Mouse (Mus musculus) lung, embryonic 14.5 days (tissue): ENCODE results near the gene Zfp961. TPM values are rescaled to one million over a fixed set of nuclear protein-coding genes. Genes with fewer than 3 reads are reported as not detected.

Experiments
- ATAC-seq: fragments of 200-750 bp; cut with Nextera tagmentation; 2 replicates; pipeline ENCODE4 v1.8.0; 2017; ENCODE audit warnings: mild to moderate bottlenecking, moderate TSS enrichment, moderate library complexity; ENCODE audit not compliant: insufficient read depth
- DNase-seq: peaks from one replicate; pipeline ENCODE4 v3.0.0-alpha.2; 2015
- H3K27ac ChIP-seq: fragments of 300-500 bp; sonication (generic); 2 replicates; pipeline ENCODE4 v1.5.1; 2014; ENCODE audit warnings: low read depth, mild to moderate bottlenecking, moderate library complexity
- H3K27me3 ChIP-seq: fragments of 300-500 bp; sonication (generic); 2 replicates; pipeline ENCODE4 v1.6.1; 2014; ENCODE audit warnings: low read length, control low read depth; ENCODE audit not compliant: insufficient read depth
- H3K36me3 ChIP-seq: fragments of 300-500 bp; sonication (generic); 2 replicates; pipeline ENCODE4 v1.6.1; 2014; ENCODE audit warnings: control low read depth; ENCODE audit not compliant: insufficient read depth
- H3K4me1 ChIP-seq: fragments of 300-500 bp; sonication (generic); 2 replicates; pipeline ENCODE4 v1.6.1; 2014; ENCODE audit warnings: antibody characterized with exemption, control low read depth; ENCODE audit not compliant: insufficient read depth
- H3K4me2 ChIP-seq: fragments of 300-500 bp; sonication (generic); 2 replicates; pipeline ENCODE4 v1.6.1; 2014; ENCODE audit warnings: mild to moderate bottlenecking
- H3K4me3 ChIP-seq: fragments of 300-500 bp; sonication (generic); 2 replicates; pipeline ENCODE4 v1.5.1; 2014; ENCODE audit warnings: low read depth, low read length
- H3K9ac ChIP-seq: fragments of 300-500 bp; sonication (generic); 2 replicates; pipeline ENCODE4 v1.6.1; 2014
- H3K9me3 ChIP-seq: fragments of 300-500 bp; sonication (generic); 2 replicates; pipeline ENCODE4 v1.6.1; 2016; ENCODE audit warnings: low read depth, low read length, control low read depth
- CTCF ChIP-seq: IDR thresholded peaks from 2 replicates; pipeline ENCODE4 v1.5.1; 2016; ENCODE audit warnings: antibody characterized with exemption, low read depth
- WGBS: fragments of 180-500 bp; shearing (Covaris S2); extraction: QIAGEN DNeasy Blood & Tissue Kit; methylation state at CpG from one replicate; pipeline ENCODE4 v1.1.7; 2014; 5-methylcytosine and 5-hydroxymethylcytosine counted together
- polyA plus RNA-seq: library from polyadenylated mRNA; unstranded; fragments of >200 nt; fragmentation: Nextera tagmentation; extraction: Ambion mirVana; gene quantifications from 2 replicates; pipeline ENCODE4 v1.2.1, GENCODE M21; 2014

Zfp961 gene
- polyA plus RNA-seq, 1 experiment from 2014 or later = 25.7 TPM

- Histone ChIP-seq H3K36me3 (no peaks in the 10 kb centered on the region), H3K4me2 (no peak overlapping the region), H3K27me3 (no peaks in the 10 kb centered on the region), H3K9ac (no peak overlapping the region), H3K4me3 (no peak overlapping the region), H3K27ac (no peak overlapping the region), H3K9me3 (no peaks in the 10 kb centered on the region), H3K4me1 (no peaks in the 10 kb centered on the region)
- no peak for TF ChIP-seq CTCF
- DNase-seq (no peak), ATAC-seq (no peak)
- WGBS = 45% methylated on average over 2 of the region's 2 CpGs
Measured at GRCm38 (mm10) chr8:71981032-71981431, 30.2 kb downstream of the Zfp961 start.

GRCm38 (mm10) chr8:71981456-71981855 lies 30.6 kb downstream of the Zfp961 start:
- Histone ChIP-seq H3K27ac (no peak overlapping the region), H3K9me3 (no peaks in the 10 kb centered on the region), H3K27me3 (no peaks in the 10 kb centered on the region), H3K4me1 (no peaks in the 10 kb centered on the region), H3K4me2 (no peak overlapping the region), H3K9ac (no peak overlapping the region), H3K4me3 (no peak overlapping the region), H3K36me3 (no peaks in the 10 kb centered on the region)
- ATAC-seq (no peak), DNase-seq (no peak)
- 54% methylated on average over 4 of the region's 4 CpGs for WGBS
- TF ChIP-seq CTCF = no peak

- no peaks in the 10 kb centered on the region for H3K36me3 ChIP-seq
- TF ChIP-seq CTCF = peak; percentile 50
- H3K9ac ChIP-seq = no peak overlapping the region
- DNase-seq (peak; percentile 61), ATAC-seq (peak; percentile 36; the same call in 1 of the 2 replicates)
- H3K27me3 ChIP-seq = no peaks in the 10 kb centered on the region
- H3K27ac ChIP-seq = no peak overlapping the region
- no peaks in the 10 kb centered on the region for H3K9me3 ChIP-seq
- H3K4me3 ChIP-seq = no peak overlapping the region
- H3K4me2 ChIP-seq = no peak overlapping the region
- 58% methylated on average over 4 of the region's 4 CpGs for WGBS
- H3K4me1 ChIP-seq = no peaks in the 10 kb centered on the region
Measured at GRCm38 (mm10) chr8:71984601-71985000, 33.8 kb downstream of the Zfp961 start.

GRCm38 (mm10) chr8:71988110-71988866 lies 37.5 kb downstream of the Zfp961 start:
- no peak for TF ChIP-seq CTCF
- Histone ChIP-seq H3K9me3 (no peaks in the 10 kb centered on the region), H3K9ac (peak overlapping the region; percentile 54), H3K4me2 (peak overlapping the region; percentile 75), H3K27ac (no peak overlapping the region), H3K4me3 (peak overlapping the region; percentile 42), H3K36me3 (no peaks in the 10 kb centered on the region), H3K27me3 (no peaks in the 10 kb centered on the region), H3K4me1 (no peaks in the 10 kb centered on the region)
- 12% methylated on average over 24 of the region's 24 CpGs for WGBS
- peak; percentile 83; the same call in 1 of the 2 replicates for ATAC-seq
- peak; percentile 76 for DNase-seq

GRCm38 (mm10) chr8:71988867-71989599 lies 38.2 kb downstream of the Zfp961 start:
- DNase-seq (no peak), ATAC-seq (peak; percentile 37; the same call in 1 of the 2 replicates)
- Histone ChIP-seq H3K9ac (peak overlapping the region; percentile 54), H3K27ac (no peak overlapping the region), H3K4me1 (no peaks in the 10 kb centered on the region), H3K4me2 (peak overlapping the region; percentile 75), H3K9me3 (no peaks in the 10 kb centered on the region), H3K4me3 (peak overlapping the region; percentile 42), H3K27me3 (no peaks in the 10 kb centered on the region), H3K36me3 (no peaks in the 10 kb centered on the region)
- 58% methylated on average over 13 of the region's 13 CpGs for WGBS
- no peak for TF ChIP-seq CTCF

GRCm38 (mm10) chr8:71999434-71999833 lies 48.6 kb downstream of the Zfp961 start:
- Histone ChIP-seq H3K4me2 (no peak overlapping the region), H3K9ac (no peak overlapping the region), H3K36me3 (no peaks in the 10 kb centered on the region), H3K4me1 (no peaks in the 10 kb centered on the region), H3K4me3 (no peak overlapping the region), H3K9me3 (no peaks in the 10 kb centered on the region), H3K27ac (no peak overlapping the region), H3K27me3 (no peaks in the 10 kb centered on the region)
- ATAC-seq = no peak
- DNase-seq = no peak
- WGBS = 50% methylated on average over 1 of the region's 1 CpGs
- no peak for TF ChIP-seq CTCF

GRCm38 (mm10) chr8:72000223-72000622 lies 49.4 kb downstream of the Zfp961 start:
- H3K27me3 ChIP-seq = no peaks in the 10 kb centered on the region
- H3K36me3 ChIP-seq = no peaks in the 10 kb centered on the region
- no peak overlapping the region for H3K4me3 ChIP-seq
- no peak overlapping the region for H3K27ac ChIP-seq
- DNase-seq (no peak), ATAC-seq (no peak)
- H3K9me3 ChIP-seq = no peaks in the 10 kb centered on the region
- TF ChIP-seq CTCF = no peak
- no peak overlapping the region for H3K4me2 ChIP-seq
- no peak overlapping the region for H3K9ac ChIP-seq
- no peaks in the 10 kb centered on the region for H3K4me1 ChIP-seq
- WGBS = 56% methylated on average over 3 of the region's 3 CpGs
